Mouse (Mus musculus): ENCODE measurements around the gene A630089N07Rik. TPM values are rescaled to one million over a fixed set of nuclear protein-coding genes. Genes with fewer than 3 reads are reported as not detected.
"Not testable (repeated sequence)": the region's sequence is repeated elsewhere in the genome, so short reads cannot be mapped to it uniquely, and the experiment has no call there.

Gene A630089N07Rik
- polyA plus RNA-seq (2012; fragmentation: generic; extraction: Trizol), result 0.50 TPM

DNA sequence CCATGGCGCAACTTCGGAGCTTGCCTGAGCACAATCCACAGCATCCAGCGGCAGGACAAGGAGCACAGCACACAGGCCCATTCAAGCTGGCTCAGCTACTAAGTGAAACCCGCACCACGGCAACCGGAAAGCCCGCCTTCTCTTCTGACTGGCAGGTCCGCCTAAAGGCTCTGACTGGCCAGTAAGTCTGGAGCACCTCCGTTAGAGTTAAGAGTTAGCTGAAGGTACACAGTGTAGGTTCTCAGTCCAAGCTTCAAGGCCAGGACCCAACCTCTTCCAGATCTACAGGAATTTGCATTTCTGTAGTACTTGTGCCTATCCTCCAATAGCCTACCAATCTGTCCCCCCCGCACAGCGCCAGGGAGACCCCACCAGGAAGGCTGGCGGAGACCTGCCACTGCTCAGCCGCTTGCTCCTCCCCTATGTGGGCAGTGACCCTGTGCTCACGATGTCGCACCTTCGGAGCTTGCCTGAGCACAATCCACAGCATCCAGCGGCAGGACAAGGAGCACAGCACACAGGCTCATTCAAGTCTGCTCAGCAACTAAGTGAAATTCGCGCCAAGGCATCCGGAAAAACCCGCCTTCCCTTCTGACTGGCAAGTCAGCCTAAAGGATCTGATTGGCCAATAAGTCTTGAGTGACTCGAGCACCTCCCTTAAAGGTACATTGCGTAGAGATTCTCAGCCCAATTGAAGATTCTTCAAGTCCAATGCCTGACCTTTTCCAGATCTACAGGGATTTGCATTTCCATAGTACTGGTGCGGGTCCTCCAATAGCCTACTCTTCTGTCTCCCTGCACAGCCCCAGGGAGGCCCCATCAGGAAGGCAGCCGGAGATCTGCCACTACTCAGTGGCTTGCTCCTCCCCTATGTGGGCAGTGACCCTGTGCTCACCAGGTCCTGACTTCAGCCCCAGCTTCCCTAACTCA lies at the start of gene A630089N07Rik:
Gene A630089N07Rik (minus strand): TSS at position 562 of the 930 bp plus-strand sequence.
- not testable (repeated sequence) for H3K79me2 ChIP-seq (ENCODE audit: control insufficient read depth, insufficient read depth)

DNA sequence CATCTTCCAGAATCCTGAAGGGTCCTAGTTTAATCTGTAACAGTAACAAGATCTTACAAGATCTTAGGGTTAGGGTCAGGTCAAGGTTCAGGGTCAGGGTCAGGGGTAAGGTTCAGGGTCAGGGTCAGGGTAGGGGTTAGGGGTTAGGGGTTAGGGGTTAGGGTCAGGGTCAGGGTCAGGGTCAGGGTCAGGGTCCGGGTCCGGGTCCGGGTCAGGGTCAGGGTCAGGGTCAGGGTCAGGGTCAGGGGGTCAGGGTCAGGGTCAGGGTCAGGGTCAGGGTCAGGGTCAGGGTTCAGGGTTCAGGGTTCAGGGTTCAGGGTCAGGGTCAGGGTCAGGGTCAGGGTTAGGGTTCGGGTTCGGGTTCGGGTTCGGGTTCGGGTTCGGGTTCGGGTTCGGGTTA lies 24.9 kb upstream of the A630089N07Rik start:
- no peaks in the 10 kb centered on the region for H3K36me3 ChIP-seq (ENCODE audit: control insufficient read depth, insufficient read depth)
- H3K4me2 ChIP-seq (ENCODE audit: low read depth), result no peak overlapping the region
- no peak overlapping the region for H3K4me3 ChIP-seq
- no peaks in the 10 kb centered on the region for H3K27me3 ChIP-seq (ENCODE audit: control insufficient read depth, insufficient read depth, insufficient read length)
- TF ChIP-seq USF1 (IDR thresholded peaks at IDR 0.05; ENCODE audit: low read depth) (no peak), SRF (IDR thresholded peaks at IDR 0.05; ENCODE audit: control insufficient read depth, insufficient read length, low read depth) (no peak), POLR2AphosphoS2 (IDR thresholded peaks at IDR 0.05; ENCODE audit: insufficient read length, low read depth) (no peak), MAX (IDR thresholded peaks at IDR 0.05; ENCODE audit: low read depth) (no peak), POLR2A (IDR thresholded peaks at IDR 0.05; ENCODE audit: insufficient read length, low read depth) (no peak), MYOG (IDR thresholded peaks at IDR 0.05; ENCODE audit: control insufficient read depth in 1 of 3, insufficient read depth in 1 of 3, insufficient read length in 2 of 3, low read depth in 2 of 3) (no peak), CEBPB (IDR thresholded peaks at IDR 0.05; ENCODE audit: insufficient read depth, poor library complexity, severe bottlenecking) (no peak), REST (IDR thresholded peaks at IDR 0.05; ENCODE audit: insufficient read depth, insufficient read length) (no peak), MYOD1 (IDR thresholded peaks at IDR 0.05; ENCODE audit: control insufficient read depth in 1 of 3, insufficient read length in 2 of 3, low read depth in 2 of 3) (no peak), E2F4 (IDR thresholded peaks at IDR 0.05; ENCODE audit: insufficient read depth) (no peak), TCF3 (IDR thresholded peaks at IDR 0.05; ENCODE audit: insufficient read length, low read depth) (no peak), TCF12 (IDR thresholded peaks at IDR 0.05; ENCODE audit: insufficient read depth, poor library complexity, severe bottlenecking) (no peak)
- H3ac ChIP-seq (ENCODE audit: control insufficient read depth, insufficient read length), result no peak overlapping the region
- no peaks in the 10 kb centered on the region for H3K79me2 ChIP-seq (ENCODE audit: control insufficient read depth, insufficient read depth)

More for the DNA sequence above, at the start of gene A630089N07Rik:
- Histone ChIP-seq H3K4me3 (peak within 1 kb of the TSS; percentile 39), H3ac (ENCODE audit: control insufficient read depth, insufficient read length) (peak within 1 kb of the TSS; percentile 54), H3K4me2 (ENCODE audit: low read depth) (peak within 1 kb of the TSS; percentile 62)
- not testable (repeated sequence) for H3K27me3 ChIP-seq (ENCODE audit: control insufficient read depth, insufficient read depth, insufficient read length); H3K36me3 ChIP-seq (ENCODE audit: control insufficient read depth, insufficient read depth)
- peak; percentile 74 for TF ChIP-seq E2F4 (IDR thresholded peaks at IDR 0.05; ENCODE audit: insufficient read depth)
- peak; percentile 37 for TF ChIP-seq POLR2A (IDR thresholded peaks at IDR 0.05; ENCODE audit: insufficient read length, low read depth)

DNA sequence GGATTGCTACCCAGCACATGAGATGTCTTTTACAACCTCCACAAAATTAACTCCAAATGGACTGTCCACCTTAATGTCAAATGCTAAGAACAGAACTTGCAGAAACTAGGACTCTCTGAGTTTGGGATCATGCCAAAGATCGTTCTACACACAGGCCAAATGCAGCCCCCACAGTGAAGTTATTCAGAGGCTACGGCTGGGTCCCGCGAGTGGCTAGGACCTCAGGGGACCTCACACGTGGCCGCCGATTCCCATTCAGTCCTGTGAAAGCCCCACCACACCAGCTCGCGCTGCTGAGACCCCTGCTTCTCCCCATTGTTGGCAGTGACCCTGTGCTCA lies 731 bp downstream of the A630089N07Rik start:
- H3K27me3 ChIP-seq (ENCODE audit: control insufficient read depth, insufficient read depth, insufficient read length); H3K79me2 ChIP-seq (ENCODE audit: control insufficient read depth, insufficient read depth); H3K36me3 ChIP-seq (ENCODE audit: control insufficient read depth, insufficient read depth): not testable (repeated sequence)
- peak overlapping the region; percentile 39 for H3K4me3 ChIP-seq
- H3K4me2 ChIP-seq (ENCODE audit: low read depth), result peak overlapping the region; percentile 62
- peak overlapping the region; percentile 54 for H3ac ChIP-seq (ENCODE audit: control insufficient read depth, insufficient read length)

DNA sequence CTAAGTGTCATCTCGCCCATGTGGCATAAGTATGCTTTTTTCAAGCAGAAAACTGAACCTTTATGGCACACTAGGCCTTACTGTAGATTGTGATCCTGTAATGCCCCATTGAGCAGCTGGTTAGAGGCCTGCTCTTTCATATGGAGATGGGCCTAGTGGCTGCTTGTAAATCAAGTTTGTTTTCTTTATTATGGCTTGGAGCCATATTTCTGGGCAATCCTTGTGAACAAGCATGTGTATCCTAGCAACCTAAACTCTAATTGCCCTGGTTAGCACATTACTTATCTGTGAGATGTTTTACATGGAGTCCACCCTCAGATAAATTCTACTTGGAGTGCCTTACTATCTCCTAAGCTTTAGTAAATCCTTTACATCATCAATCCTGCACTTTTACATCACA lies 1.1 kb downstream of the A630089N07Rik start:
- not testable (repeated sequence) for H3ac ChIP-seq (ENCODE audit: control insufficient read depth, insufficient read length); H3K36me3 ChIP-seq (ENCODE audit: control insufficient read depth, insufficient read depth); H3K27me3 ChIP-seq (ENCODE audit: control insufficient read depth, insufficient read depth, insufficient read length); H3K79me2 ChIP-seq (ENCODE audit: control insufficient read depth, insufficient read depth)
- peak overlapping the region; percentile 62 for H3K4me2 ChIP-seq (ENCODE audit: low read depth)
- H3K4me3 ChIP-seq, result peak overlapping the region; percentile 39

DNA sequence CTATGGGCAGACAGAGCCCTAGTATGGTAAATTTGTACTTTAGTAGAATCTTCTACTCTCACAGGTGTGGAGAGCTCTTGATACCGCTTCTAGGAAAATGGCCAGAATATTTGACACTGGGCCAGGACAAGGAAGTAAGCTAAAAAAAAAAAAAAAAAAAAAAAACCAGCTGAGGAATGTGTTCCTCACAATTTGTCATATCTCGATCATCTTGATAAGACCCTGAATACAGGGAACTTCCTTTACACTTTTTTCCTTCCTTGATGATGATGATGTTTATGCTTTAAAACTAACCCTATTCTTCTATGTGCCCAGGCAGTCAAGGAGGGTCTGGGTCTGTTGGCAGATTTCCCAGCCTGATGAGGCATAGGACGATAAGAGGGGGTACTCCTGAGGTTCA lies 2.9 kb downstream of the A630089N07Rik start:
- H3K4me2 ChIP-seq (ENCODE audit: low read depth); H3K27me3 ChIP-seq (ENCODE audit: control insufficient read depth, insufficient read depth, insufficient read length); H3K4me3 ChIP-seq; H3K36me3 ChIP-seq (ENCODE audit: control insufficient read depth, insufficient read depth); H3ac ChIP-seq (ENCODE audit: control insufficient read depth, insufficient read length); H3K79me2 ChIP-seq (ENCODE audit: control insufficient read depth, insufficient read depth): not testable (repeated sequence)

DNA sequence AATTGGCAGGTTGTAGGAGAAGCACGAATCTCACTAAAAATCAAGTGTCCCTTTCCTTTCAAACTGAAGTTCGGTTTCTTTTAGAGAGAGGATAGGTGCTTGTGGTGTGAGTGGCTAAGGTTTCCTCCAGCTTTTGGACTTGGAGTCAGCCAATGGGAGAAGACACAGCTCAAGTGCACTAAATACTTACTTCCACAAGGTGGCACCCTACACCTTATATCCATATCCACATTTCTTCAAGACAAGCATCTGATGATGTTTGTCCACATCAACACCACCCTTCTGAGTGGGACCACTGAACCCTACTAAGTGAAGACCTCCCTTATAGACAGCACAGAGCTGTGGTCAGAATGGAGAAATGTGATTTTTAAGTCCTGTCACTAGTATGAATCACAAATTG lies 40.6 kb downstream of the A630089N07Rik start:
- no peak overlapping the region for H3K4me2 ChIP-seq (ENCODE audit: low read depth)
- no peaks in the 10 kb centered on the region for H3K79me2 ChIP-seq (ENCODE audit: control insufficient read depth, insufficient read depth)
- no peak overlapping the region for H3K4me3 ChIP-seq
- TF ChIP-seq E2F4 (IDR thresholded peaks at IDR 0.05; ENCODE audit: insufficient read depth) (no peak), MYOG (IDR thresholded peaks at IDR 0.05; ENCODE audit: control insufficient read depth in 1 of 3, insufficient read depth in 1 of 3, insufficient read length in 2 of 3, low read depth in 2 of 3) (no peak), USF1 (IDR thresholded peaks at IDR 0.05; ENCODE audit: low read depth) (no peak), MAX (IDR thresholded peaks at IDR 0.05; ENCODE audit: low read depth) (no peak), SRF (IDR thresholded peaks at IDR 0.05; ENCODE audit: control insufficient read depth, insufficient read length, low read depth) (no peak), TCF3 (IDR thresholded peaks at IDR 0.05; ENCODE audit: insufficient read length, low read depth) (no peak)
- no peaks in the 10 kb centered on the region for H3K27me3 ChIP-seq (ENCODE audit: control insufficient read depth, insufficient read depth, insufficient read length)
- no peak overlapping the region for H3ac ChIP-seq (ENCODE audit: control insufficient read depth, insufficient read length)
- H3K36me3 ChIP-seq (ENCODE audit: control insufficient read depth, insufficient read depth), result no peaks in the 10 kb centered on the region

DNA sequence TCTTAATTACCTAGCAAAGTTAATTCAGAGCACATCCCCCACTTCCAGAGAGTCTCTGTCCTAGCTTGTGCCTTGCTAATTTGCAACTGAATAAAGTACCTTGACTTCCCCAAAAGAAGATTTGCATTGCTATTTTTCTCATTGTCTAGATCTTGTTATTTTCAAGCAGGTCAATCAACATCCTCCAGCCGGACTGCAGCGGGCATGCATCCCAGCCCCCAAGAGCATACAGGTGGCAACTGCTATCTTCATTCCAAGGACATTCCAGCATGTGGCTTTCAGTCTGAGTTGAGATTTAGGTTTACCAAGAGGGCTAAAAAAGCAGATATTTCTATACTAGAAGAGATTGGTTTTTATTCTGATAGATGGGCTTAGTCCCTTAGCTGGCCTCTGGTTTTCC lies 47.3 kb downstream of the A630089N07Rik start:
- H3K4me2 ChIP-seq (ENCODE audit: low read depth); H3K36me3 ChIP-seq (ENCODE audit: control insufficient read depth, insufficient read depth); H3K27me3 ChIP-seq (ENCODE audit: control insufficient read depth, insufficient read depth, insufficient read length); H3K79me2 ChIP-seq (ENCODE audit: control insufficient read depth, insufficient read depth); H3ac ChIP-seq (ENCODE audit: control insufficient read depth, insufficient read length); H3K4me3 ChIP-seq: not testable (repeated sequence)

DNA sequence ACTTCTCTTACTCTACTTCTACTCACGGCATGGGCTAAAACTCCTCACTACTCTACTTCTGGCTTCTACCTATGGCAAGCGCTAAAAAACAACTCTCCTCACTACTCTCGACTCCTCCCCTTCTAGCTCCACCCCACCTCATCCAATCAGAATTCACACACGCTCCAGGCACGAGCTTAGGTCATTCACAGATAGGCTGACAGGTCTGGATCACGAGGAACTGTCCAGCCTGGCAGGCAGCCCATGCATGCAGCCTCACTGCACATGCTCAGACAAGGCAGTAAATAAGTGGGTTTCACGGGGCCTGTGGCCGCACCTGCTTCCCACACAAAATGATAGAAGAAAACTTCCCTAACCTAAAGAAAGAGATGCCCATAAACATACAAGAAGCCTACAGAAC lies 56.1 kb downstream of the A630089N07Rik start:
- not testable (repeated sequence) for H3K4me2 ChIP-seq (ENCODE audit: low read depth); H3K79me2 ChIP-seq (ENCODE audit: control insufficient read depth, insufficient read depth); H3K27me3 ChIP-seq (ENCODE audit: control insufficient read depth, insufficient read depth, insufficient read length); H3K36me3 ChIP-seq (ENCODE audit: control insufficient read depth, insufficient read depth); H3ac ChIP-seq (ENCODE audit: control insufficient read depth, insufficient read length); H3K4me3 ChIP-seq
